Mouse (Mus musculus): ENCODE results near the gene Pdia3.
"Not testable (repeated sequence)": the region's sequence is repeated elsewhere in the genome, so short reads cannot be mapped to it uniquely, and the experiment has no call there.

Gene Pdia3

GRCm38 (mm10) chr2:121413387-121414042 lies at the start of gene Pdia3, which contains the start of gene Catsper2:
Gene Pdia3, plus strand, starts transcription at chr2:121413775.
Gene Catsper2, minus strand, starts transcription at chr2:121413792.
- peak; percentile 93 for DNase-seq (ENCODE audit: low read depth, low spot score)

- peak; percentile 19 for DNase-seq (ENCODE audit: low read depth, low spot score)
Measured at GRCm38 (mm10) chr2:121368831-121369230, 44.7 kb upstream of the Pdia3 start.

GRCm38 (mm10) chr2:121370921-121371320 lies 42.7 kb upstream of the Pdia3 start:
- no peak for DNase-seq (ENCODE audit: low read depth, low spot score)

GRCm38 (mm10) chr2:121372266-121372665 lies 41.3 kb upstream of the Pdia3 start:
- DNase-seq (ENCODE audit: low read depth, low spot score): no peak

GRCm38 (mm10) chr2:121374766-121375165 lies 38.8 kb upstream of the Pdia3 start:
- DNase-seq (ENCODE audit: low read depth, low spot score): no peak

- DNase-seq (ENCODE audit: low read depth, low spot score): not testable (repeated sequence)
Measured at GRCm38 (mm10) chr2:121386961-121387575, 26.5 kb upstream of the Pdia3 start, which contains the start of gene Strc. Gene Strc, minus strand, starts transcription at chr2:121387168.

GRCm38 (mm10) chr2:121396624-121397023 lies 17.0 kb upstream of the Pdia3 start:
- DNase-seq (ENCODE audit: low read depth, low spot score): peak; percentile 93

GRCm38 (mm10) chr2:121403296-121403695 lies 10.3 kb upstream of the Pdia3 start:
- no peak for DNase-seq (ENCODE audit: low read depth, low spot score)

GRCm38 (mm10) chr2:121408160-121408559 lies 5.4 kb upstream of the Pdia3 start:
- DNase-seq (ENCODE audit: low read depth, low spot score): peak; percentile 68

GRCm38 (mm10) chr2:121412843-121413386 lies 660 bp upstream of the Pdia3 start:
- DNase-seq (ENCODE audit: low read depth, low spot score): no peak

- peak; percentile 74 for DNase-seq (ENCODE audit: low read depth, low spot score)
Measured at GRCm38 (mm10) chr2:121414139-121414685, 637 bp downstream of the Pdia3 start.

GRCm38 (mm10) chr2:121415103-121415502 lies 1.5 kb downstream of the Pdia3 start:
- DNase-seq (ENCODE audit: low read depth, low spot score): no peak

- DNase-seq (ENCODE audit: low read depth, low spot score): no peak
Measured at GRCm38 (mm10) chr2:121415591-121415990, 2.0 kb downstream of the Pdia3 start.

GRCm38 (mm10) chr2:121416356-121416755 lies 2.8 kb downstream of the Pdia3 start:
- DNase-seq (ENCODE audit: low read depth, low spot score): no peak

GRCm38 (mm10) chr2:121418476-121418875 lies 4.9 kb downstream of the Pdia3 start:
- no peak for DNase-seq (ENCODE audit: low read depth, low spot score)

- no peak for DNase-seq (ENCODE audit: low read depth, low spot score)
Measured at GRCm38 (mm10) chr2:121423166-121423565, 9.6 kb downstream of the Pdia3 start.

- DNase-seq (ENCODE audit: low read depth, low spot score): no peak
Measured at GRCm38 (mm10) chr2:121425890-121426289, 12.3 kb downstream of the Pdia3 start.

- DNase-seq (ENCODE audit: low read depth, low spot score): peak; percentile 78
Measured at GRCm38 (mm10) chr2:121434854-121435253, 21.3 kb downstream of the Pdia3 start.

GRCm38 (mm10) chr2:121439746-121440145 lies 26.2 kb downstream of the Pdia3 start:
- no peak for DNase-seq (ENCODE audit: low read depth, low spot score)

- no peak for DNase-seq (ENCODE audit: low read depth, low spot score)
Measured at GRCm38 (mm10) chr2:121440834-121441605, 27.4 kb downstream of the Pdia3 start.

- DNase-seq (ENCODE audit: low read depth, low spot score): no peak
Measured at GRCm38 (mm10) chr2:121441800-121442199, 28.2 kb downstream of the Pdia3 start.
